Mouse (Mus musculus) cerebellum, adult 9-10 months (tissue): Measurements from ENCODE around the gene Spsb2.
"Not testable (repeated sequence)": the region's sequence is repeated elsewhere in the genome, so short reads cannot be mapped to it uniquely, and the experiment has no call there.

ENCODE experiments used
- DNase-seq: peaks from one replicate; pipeline ENCODE4 v3.0.0; 2022

Spsb2 gene

GRCm38 (mm10) chr6:124808358-124809012 lies at the start of gene Spsb2:
TSS of gene Spsb2 (plus strand) at chr6:124808661.
- DNase-seq: peak; percentile 68

- DNase-seq: peak; percentile 52
These were observed 49.6 kb upstream of the Spsb2 start for GRCm38 (mm10) chr6:124758849-124759232.

DNA sequence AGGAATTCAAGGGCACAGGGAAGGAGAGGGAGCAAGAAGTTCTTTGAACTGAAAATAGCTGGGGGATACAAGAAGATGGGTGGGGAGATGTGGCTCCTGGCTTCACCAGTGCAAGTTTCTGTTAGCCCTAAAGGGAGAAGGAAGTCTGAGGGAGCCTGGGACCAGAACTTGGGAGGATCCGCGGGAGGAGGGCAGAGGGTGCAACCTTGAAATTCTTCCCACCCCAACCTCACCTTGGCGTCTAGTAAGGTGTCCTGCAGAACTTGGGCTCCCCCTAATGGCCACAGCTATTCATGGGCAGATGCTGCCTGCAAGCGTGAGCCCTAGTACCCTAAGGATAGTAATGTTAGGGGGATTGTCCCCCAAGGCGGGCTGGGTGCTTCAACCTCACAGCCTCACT lies 49.2 kb upstream of the Spsb2 start:
- peak; percentile 90 for DNase-seq

DNA sequence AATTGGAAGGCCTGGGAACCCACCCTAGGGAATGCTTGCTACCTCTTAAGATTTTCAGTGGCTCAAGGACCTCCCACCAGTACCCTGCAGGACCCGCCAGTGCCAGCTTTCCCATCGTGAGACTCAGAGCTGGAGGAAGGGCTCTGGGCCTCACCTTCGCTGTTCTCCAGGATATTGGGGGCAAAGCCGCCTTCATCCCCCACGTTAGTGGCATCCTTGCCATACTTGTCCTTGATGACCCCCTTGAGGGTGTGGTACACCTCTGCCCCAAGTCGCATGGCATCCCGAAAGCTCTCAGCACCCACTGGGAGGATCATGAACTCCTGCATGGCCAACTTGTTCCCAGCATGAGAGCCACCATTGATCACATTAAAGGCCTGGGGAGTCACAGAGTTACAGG lies 42.5 kb upstream of the Spsb2 start:
- no peak for DNase-seq

GRCm38 (mm10) chr6:124767536-124767919 lies 40.9 kb upstream of the Spsb2 start:
- no peak for DNase-seq

DNA sequence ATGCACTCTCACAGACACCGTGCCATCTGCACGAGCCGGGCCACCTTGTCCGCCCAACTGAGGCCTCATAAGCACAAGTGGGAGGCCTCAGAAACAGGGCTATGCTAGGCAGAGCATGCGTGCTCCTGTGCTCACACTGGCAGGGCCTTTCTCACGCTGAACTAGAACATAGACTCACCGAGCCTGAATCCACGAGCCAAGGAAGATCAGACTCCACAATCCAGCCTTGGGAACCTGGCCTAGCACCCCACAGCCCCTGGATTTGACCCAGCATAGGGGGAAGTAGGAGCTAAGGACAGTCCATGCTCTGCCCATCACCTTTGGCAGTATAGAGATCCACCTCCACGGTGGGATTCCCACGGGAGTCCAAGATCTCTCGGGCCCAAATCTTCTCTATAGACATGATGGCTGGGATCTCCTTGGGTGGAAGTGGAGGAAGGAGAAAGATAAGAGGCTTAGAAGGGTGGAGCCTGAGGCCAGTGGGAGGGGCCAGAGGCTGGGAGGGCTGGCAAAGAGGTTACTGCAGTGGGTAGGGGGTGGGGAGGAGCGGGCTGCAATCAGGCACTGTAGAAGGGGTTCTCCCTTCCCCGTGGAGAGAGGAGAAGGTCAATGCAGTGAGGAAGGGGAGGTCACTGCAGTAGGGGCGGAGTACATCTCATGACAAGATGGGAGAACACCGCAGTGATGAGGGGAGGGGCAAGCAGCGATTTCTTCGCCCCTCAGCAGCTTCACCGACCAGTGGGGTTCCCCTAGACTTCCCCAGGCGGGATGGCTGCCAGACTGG lies 40.3 kb upstream of the Spsb2 start:
- peak; percentile 82 for DNase-seq

GRCm38 (mm10) chr6:124768704-124769044 lies 39.8 kb upstream of the Spsb2 start:
- DNase-seq: no peak

DNA sequence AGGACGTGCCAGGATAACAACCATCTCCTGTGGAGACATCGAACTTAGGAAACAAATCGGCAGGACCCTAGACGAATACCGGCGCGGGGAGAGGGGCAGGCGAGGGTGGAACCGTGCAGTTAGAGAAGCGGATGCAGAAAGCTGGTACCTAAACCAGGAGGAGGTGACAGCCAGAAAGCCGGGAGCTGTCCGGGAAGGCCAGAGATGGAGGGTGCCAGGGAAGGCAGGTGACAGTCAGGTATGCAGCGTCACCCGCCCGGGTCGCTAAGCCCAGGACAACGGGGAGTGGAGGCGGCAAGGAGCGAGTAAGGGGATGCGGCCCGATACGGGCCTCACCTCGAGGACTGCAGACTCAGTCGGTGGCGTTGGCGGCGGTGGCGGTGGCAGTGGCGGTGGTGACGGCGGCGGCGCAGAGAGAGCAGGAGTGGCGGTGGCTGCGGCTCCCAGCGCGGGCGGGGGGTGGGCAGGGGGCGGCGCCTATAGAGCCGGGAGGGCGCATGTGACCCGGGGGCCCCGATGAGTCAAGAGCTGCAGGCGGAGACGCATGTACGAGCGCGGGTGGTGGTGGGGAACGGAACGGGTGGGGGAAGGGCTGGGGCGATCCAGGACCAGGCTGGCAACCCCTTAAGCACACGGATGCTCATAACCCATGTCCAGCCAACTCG lies 39.2 kb upstream of the Spsb2 start, which contains the start of gene Eno2:
Gene Eno2, minus strand, starts transcription at position 573 of the 665 bp plus-strand sequence.
- DNase-seq: peak; percentile 79

DNA sequence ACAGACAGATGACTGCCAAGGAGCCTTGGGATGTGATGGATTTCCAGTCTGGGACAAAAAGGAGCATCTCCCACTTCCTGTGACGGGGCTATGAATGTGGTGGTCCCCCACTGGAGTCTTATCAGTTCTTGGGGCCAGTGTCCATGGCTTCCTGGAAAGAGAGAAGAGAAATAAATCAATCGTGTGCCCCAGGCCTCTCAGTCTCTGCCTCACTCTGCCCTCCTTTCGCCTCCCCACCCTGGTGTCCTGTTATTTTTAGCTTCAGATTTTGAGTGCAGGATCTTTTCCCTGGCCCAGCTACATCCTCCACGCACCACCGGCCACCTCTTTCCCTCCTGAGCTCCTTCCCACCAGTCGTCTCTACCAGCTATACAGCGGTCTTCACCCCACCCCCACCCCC lies 38.4 kb upstream of the Spsb2 start:
- no peak for DNase-seq

- DNase-seq: no peak
These were observed 38.0 kb upstream of the Spsb2 start for GRCm38 (mm10) chr6:124770511-124770910.

GRCm38 (mm10) chr6:124779222-124779983 lies 29.1 kb upstream of the Spsb2 start, which contains the start of gene Lrrc23:
TSS of gene Lrrc23 (minus strand) at chr6:124779727.
- no peak for DNase-seq

- DNase-seq: no peak
These were observed 28.5 kb upstream of the Spsb2 start for GRCm38 (mm10) chr6:124779984-124780416.

- DNase-seq: no peak
These were observed 27.5 kb upstream of the Spsb2 start for GRCm38 (mm10) chr6:124780917-124781316.

- no peak for DNase-seq
These were observed 26.0 kb upstream of the Spsb2 start for GRCm38 (mm10) chr6:124782436-124782835.

DNA sequence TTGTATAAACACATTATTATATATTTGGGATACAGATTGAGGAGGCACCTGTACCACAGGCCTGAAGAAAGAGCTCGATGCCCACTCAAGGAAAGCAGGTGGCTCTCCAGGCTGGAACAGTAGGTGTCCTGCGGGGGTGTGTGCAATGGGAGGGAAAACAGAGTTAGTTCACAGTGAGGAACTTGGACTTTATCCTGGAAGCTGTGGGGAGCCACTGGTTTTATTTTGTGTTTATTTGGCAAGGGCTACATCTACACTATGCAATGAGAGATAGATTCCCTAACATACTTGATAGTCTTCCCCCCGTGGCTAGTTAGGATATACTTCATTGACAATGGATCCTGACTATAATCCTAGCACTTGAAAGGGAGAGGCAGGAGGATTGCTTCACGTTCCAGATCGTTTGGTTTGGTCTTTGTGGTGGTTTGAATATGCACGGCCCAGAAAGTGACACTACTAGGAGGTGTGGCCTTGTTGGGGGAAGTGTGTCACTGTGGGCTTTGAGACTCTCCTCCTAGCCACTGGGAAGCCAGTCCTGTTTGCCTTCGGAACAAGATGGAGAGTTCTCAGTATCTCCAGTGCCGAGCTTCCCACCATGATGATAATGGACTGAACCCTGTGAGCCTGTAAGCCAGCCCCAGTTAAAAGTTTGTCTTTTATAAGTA lies 21.6 kb upstream of the Spsb2 start:
- peak; percentile 95 for DNase-seq

- no peak for DNase-seq
These were observed 20.7 kb upstream of the Spsb2 start for GRCm38 (mm10) chr6:124787722-124788121.

DNA sequence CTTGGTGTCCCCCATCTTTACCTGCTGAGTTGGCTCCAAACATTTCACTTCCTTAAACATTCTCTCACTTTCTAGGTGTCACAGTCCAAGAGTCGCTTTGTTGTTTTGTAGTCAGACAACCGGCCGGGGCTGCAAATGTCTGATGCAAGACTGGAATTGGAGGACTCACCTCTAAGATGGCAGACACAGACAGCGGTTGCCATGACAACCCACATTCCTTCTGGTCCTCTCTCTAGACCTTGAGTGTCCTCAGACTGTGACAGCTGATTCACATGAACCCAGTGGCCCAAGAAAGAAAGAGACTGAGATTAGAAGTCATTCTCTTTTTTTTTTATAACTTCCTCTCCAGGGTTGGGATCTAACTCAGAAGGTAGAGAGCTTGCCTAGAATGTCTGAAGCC lies 18.9 kb upstream of the Spsb2 start:
- DNase-seq: no peak

- DNase-seq: no peak
These were observed 18.3 kb upstream of the Spsb2 start for GRCm38 (mm10) chr6:124790121-124790520.

GRCm38 (mm10) chr6:124791911-124792310 lies 16.6 kb upstream of the Spsb2 start:
- no peak for DNase-seq

GRCm38 (mm10) chr6:124795781-124796180 lies 12.7 kb upstream of the Spsb2 start:
- no peak for DNase-seq

DNA sequence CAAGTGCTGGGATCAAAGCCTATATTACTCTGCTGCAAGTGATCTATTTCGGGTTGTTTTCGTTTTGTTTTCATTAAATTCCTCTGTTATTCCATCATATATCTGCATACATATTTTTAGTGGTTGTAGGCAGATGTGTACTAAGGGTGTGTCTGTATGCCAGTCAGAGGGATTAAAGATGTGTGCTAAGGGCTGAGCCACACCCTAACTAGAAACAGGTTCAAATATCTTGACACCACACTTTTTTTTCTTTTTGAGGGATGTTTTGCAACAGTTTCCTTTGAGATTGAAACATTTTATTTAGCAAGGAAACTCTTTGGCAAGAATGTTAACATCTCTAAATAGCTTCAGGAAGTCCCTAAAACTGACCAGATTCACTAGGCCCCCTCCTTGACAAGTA lies 12.3 kb upstream of the Spsb2 start:
- no peak for DNase-seq

GRCm38 (mm10) chr6:124802400-124802799 lies 6.1 kb upstream of the Spsb2 start:
- not testable (repeated sequence) for DNase-seq

DNA sequence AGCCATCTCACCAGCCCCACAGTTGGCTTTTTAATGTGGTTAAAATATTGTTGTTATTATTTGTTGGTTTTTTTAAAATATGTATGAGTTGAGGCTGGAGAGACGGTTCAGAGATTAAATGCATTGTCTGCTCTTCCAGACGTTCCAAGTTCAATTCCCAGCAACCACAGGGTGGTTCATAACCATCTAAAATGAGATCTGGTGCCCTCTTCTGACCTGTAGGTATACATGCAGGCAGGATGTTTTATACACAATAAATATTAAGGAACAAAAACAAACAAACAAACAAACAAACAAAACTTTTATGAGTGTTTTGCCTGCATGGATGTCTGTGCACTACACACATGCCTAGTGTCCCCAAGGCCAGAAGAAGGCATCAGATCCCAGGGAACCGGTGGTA lies 5.4 kb upstream of the Spsb2 start:
- DNase-seq: no peak
